Mouse (Mus musculus): Measurements from ENCODE around the gene 1520401A03Rik.
"Not testable (repeated sequence)": the region's sequence is repeated elsewhere in the genome, so short reads cannot be mapped to it uniquely, and the experiment has no call there.

The 1520401A03Rik gene

GRCm38 (mm10) chr17:23722376-23723125 is at the start of gene 1520401A03Rik:
TSS of gene 1520401A03Rik (minus strand) at chr17:23722783.
- DNase-seq: no peak

DNA sequence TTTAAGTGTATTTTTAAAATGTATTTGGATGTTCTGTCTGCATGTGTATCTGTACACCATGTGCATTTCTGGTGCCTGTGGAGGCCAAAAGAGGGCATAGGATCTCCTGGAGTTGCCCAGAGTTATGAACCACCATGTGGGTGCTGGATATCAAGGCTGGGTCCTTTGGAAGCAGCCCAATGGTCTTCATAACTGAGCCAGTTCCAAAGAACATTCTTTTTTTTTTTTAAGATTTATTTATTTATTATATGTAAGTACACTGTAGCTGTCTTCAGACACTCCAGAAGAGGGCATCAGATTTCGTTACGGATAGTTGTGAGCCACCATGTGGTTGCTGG is 49.6 kb upstream of the 1520401A03Rik start:
- DNase-seq: not testable (repeated sequence)

GRCm38 (mm10) chr17:23771284-23772218 is 49.0 kb upstream of the 1520401A03Rik start, which contains the start of gene Flywch1:
TSS of gene Flywch1 (minus strand) at chr17:23771602.
- DNase-seq: peak; percentile 99

DNA sequence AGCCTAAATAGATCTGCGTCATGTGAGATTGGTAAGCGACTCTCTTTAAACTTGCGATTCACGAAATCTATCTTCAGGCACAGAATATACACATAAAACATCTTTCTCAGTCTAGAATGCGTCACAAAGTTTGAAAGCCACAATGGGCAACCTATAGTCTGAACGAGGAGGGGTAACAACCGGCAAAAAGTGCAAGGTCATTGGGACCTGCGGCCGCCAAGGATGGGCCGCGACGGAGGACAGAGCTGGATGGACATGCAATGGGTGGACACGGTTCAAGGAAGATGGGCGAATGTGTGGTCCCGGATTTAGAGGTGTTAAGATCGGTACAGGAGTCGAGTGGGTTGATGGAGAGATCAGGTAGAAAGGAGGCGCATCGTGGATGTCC is 48.3 kb upstream of the 1520401A03Rik start:
- peak in 1 of 2 experiments; percentile 17 for DNase-seq

DNA sequence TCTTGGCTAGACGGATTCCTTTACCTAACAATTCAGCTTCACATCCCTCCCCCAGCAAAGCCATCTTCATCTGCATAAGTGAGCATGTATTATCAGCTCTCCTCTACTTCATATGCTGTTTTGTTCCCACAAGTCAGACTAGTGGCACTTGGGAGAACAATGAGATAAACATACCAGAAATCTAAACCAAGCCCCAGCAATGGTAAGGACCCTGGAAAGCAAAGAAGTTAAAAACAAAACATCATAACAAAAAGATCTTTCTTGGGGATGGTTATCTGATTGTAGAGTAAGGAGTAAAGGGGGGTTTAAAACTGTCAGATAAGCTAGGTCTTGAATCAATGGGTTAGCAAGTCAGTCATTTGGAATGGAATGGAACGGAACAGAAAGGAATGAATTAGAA is 47.9 kb upstream of the 1520401A03Rik start:
- DNase-seq: no peak

DNA sequence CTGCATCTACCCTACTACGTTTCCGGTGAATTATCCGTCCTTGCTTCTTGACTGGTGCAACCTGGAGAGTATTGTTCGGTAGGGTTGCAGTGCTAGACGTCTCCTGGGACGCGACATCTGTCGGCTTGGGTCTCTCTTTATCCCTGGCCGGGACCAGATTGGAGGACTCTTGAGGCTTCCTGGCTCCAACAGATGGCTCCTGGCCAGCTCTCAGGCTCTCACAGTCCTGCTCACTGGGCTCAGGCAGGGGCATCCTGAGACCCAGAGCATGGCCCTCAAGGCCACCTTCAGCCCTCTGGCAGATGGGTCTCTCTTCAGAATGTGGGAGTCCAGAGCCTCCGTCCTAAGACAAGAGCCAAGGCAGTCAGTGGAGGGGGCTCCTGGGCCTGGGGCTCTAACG is 40.4 kb upstream of the 1520401A03Rik start:
- no peak for DNase-seq

- DNase-seq: no peak
Measured at GRCm38 (mm10) chr17:23761155-23761554, 38.6 kb upstream of the 1520401A03Rik start.

- DNase-seq: no peak
Measured at GRCm38 (mm10) chr17:23760231-23760630, 37.6 kb upstream of the 1520401A03Rik start.

- no peak for DNase-seq
Measured at GRCm38 (mm10) chr17:23758801-23759200, 36.2 kb upstream of the 1520401A03Rik start.

DNA sequence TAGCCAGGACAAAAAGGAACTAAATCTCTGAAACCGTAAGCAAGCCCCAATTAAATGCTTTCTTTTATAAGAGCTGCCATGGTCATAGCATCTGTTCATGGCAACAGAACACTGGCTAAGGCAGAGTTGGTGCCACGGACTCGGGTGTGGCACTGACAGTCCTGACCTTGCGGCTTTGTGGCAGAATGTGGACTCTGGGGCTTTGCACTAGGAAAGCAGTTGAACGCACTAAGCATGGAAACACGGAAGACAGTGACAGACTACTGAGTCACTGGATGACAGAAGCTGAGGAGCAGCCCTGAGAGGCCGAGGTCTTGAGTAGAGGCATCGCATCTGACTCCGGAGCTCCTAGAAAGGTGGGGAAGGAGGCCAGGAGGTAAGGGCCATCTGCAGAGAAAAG is 35.0 kb upstream of the 1520401A03Rik start:
- no peak for DNase-seq

DNA sequence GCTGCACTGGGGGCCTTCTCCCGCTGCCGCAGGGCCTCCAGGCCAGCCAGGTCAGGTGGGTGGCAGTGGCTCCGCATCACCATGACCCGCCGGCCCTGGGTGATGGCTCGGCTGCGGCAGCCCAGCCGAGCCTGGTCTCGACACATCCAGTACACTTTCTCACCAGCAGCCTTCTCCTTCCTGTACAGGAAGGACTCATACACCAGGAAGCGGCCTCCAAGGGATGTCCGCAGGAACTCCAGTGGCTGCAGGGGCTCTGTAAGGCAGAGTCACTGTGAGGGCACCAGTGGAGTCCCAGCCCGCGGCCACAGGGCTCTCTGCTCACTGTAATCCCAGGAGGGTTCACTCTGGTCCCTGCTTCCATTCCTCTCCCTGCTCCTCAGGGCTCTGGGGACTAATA is 33.1 kb upstream of the 1520401A03Rik start:
- no peak for DNase-seq

DNA sequence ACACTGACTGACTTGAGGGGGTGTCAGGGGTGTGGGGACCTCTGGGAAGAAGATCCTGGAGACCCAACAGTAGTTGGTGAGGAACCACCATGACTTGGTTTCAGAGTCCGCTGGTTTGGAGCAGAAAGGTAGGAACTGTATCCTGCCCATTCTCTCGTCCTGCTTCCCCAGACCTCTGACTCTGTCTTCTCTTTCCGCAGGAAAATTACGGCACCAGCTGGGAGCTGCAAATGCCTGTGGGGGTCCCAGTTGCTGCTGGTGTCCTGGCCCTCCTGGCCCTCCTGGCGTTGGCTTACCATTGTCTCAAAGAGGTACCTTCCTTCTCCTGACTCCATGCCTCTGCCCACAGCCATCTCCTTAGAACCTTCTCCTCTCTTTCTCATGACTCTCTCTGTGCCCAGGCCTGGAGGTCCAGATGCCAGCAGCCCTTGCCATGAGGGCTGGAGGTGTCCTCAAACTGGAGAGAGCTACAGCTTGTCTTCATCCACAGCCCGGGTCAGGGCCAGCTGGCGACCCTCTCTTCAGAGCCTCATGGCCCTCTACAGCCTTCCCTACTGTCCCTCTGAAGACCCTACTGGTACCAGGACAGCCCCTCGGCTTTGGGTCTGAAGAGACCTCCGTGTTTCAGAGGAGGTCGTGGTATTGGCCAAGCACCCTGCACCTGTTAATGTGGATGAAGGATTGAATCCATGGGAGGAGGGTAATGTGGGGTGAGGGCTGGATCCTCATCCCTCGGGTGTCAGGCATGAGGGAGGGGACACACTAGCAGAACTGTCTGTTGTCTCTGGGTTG is 27.0 kb upstream of the 1520401A03Rik start:
- no peak for DNase-seq

DNA sequence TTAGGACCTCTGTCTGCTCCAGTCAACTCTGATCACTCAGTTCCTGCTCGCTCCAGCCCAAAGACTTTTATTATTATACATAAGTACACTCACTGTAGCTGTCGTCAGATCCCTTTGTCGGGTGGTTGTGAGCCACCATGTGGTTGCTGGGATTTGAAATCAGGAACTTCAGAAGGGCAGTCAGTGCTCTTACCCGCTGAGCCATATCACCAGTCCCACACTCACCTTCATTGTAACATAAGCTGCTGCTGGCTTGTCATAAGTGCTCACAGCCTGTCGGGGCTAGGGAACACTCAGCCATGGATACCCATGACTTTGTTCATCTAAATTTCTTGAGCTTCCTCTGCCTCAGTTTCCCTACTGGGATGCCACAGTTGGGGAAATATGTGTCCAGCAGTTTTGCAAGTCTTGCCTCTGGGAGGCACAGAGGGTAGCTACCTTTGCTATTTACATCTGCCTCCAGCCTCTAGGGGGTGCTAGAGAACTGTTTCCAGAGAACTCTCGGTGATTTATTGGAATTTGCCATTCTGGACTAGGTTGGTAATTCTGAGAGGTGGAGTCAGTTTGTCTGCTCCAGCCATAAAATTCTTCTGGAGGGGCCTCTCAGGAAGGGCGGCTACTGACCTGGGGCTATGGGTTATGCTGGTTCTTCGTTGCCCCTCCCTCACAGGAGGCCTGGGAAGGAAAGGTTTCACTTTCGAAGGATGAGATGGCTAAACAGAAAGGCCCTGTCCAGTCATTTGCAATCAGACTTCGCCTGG is 26.2 kb upstream of the 1520401A03Rik start:
- DNase-seq: peak; percentile 77 to 88

DNA sequence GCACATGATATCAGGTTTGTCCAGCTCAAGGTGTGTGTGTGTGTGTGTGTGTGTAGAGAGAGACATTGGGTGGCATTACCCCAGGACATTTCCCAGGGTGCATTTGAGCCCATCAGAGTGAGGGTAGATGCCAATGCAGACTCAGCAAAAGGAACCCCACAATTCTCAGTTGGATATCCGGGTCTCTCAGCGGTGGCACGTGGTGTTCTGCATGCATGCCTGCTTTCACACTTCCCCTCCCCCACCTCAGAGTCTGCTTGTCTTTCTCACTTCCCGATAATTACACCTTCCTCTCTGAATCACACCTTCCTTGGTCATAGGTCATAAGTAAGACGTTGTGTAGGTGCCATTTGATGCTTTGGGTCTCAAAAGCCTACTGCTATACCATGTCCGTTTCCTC is 25.4 kb upstream of the 1520401A03Rik start:
- DNase-seq: no peak

- DNase-seq: no peak
Measured at GRCm38 (mm10) chr17:23747471-23747870, 24.9 kb upstream of the 1520401A03Rik start.

DNA sequence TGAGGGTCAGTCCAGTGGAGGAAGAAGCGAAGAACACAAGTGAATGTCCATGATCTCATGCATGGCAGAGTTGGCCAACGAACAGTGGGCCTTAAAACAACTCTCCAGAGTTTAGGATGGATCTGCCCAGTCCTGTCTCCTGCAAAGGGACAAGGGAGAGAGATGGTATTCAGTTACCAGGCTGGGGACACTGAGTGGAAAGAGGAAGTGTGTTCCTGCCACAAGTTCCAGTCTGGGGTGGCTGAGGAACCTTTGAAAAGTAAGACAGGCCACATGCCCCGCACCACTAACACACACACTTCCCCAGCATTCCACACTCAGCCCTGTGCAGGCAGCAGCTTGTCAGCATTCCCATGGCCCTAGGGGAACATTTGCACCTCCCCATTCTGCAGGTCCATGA is 24.2 kb upstream of the 1520401A03Rik start:
- no peak for DNase-seq

GRCm38 (mm10) chr17:23746311-23746710 is 23.7 kb upstream of the 1520401A03Rik start:
- no peak for DNase-seq

- DNase-seq: no peak
Measured at GRCm38 (mm10) chr17:23745301-23746251, 23.0 kb upstream of the 1520401A03Rik start, which contains the start of gene Kremen2. TSS of gene Kremen2 (minus strand) at chr17:23745833.

DNA sequence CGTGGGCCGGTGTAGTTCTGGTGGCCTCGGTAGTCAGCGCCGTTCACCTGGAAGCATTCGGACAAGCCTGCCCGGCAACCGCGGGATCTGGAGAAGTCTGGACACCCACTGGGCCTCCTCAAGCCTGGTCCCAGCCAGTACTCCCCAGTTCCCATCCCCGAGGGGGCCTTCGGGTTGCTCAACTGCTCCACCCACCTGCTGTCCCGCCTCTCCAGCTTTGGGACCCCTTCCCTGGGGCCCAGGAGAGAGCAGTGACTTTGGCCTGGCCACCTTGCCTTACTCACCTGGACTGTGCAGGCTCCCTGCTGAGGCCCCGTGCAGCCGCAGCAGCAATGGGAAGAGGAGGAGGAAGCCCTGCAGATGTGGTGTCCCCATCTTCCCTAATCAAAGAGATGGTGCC is 22.1 kb upstream of the 1520401A03Rik start:
- no peak for DNase-seq

GRCm38 (mm10) chr17:23744076-23744475 is 21.5 kb upstream of the 1520401A03Rik start:
- no peak for DNase-seq

- no peak for DNase-seq
Measured at GRCm38 (mm10) chr17:23742941-23743340, 20.4 kb upstream of the 1520401A03Rik start.

Measured in lung, adult 18-20 months (tissue).